Comparison of ENCODE assay signal across 8 mouse cellular contexts in genomic region chr3:121389860-121390530, GRCm38 (mm10). TPM values are rescaled to one million over a fixed set of nuclear protein-coding genes. Genes with fewer than 3 reads are reported as not detected.
DNase-seq lines count a peak whose midpoint lies in the region; ATAC-seq lines count a peak whose summit lies in the region.

No protein-coding gene starts in this region.

- intact Hi-C loops in left cerebral cortex, postnatal 25 days (cut with DNase I) = no loop called here

- WGBS in embryonic facial prominence, embryonic 10.5 days = 22% methylated on average over 17 of the region's 17 CpGs
- 10% methylated on average over 17 of the region's 17 CpGs for WGBS in limb, embryonic 12.5 days
- 8% methylated on average over 17 of the region's 17 CpGs for WGBS in neural tube, embryonic 14.5 days

- peak; percentile 4 to 26 for DNase-seq in left cerebral cortex, postnatal 25 days (ENCODE audit: low spot score in 2 of 2)
- DNase-seq in left cerebral cortex, adult 8-10 months (ENCODE audit: low spot score in 2 of 2) = no peak
- peak; percentile 46 for DNase-seq in embryonic facial prominence, embryonic 10.5 days (ENCODE audit: low spot score)
- peak; percentile 21 for DNase-seq in heart, postnatal 4 days
- no peak for DNase-seq in cerebellum, adult 18-20 months
- DNase-seq in B cell, adult 2 months = no peak

- H3K27ac ChIP-seq in embryonic facial prominence, embryonic 10.5 days (replicated peaks) = peak overlapping the region; percentile 76
- H3K27ac ChIP-seq in limb, embryonic 12.5 days = peak overlapping the region; percentile 85
- peak overlapping the region; percentile 75 for H3K27ac ChIP-seq in neural tube, embryonic 14.5 days (ENCODE audit: low read depth, low read length)

- no peaks in the 10 kb centered on the region for H3K9me3 ChIP-seq in embryonic facial prominence, embryonic 10.5 days
- no peaks in the 10 kb centered on the region for H3K9me3 ChIP-seq in limb, embryonic 12.5 days
- no peaks in the 10 kb centered on the region for H3K9me3 ChIP-seq in neural tube, embryonic 14.5 days (ENCODE audit: control insufficient read depth, low read length)

- peak overlapping the region; percentile 27; the same call in 1 of the 2 replicates for H3K9ac ChIP-seq in limb, embryonic 12.5 days (replicated peaks)
- H3K9ac ChIP-seq in neural tube, embryonic 14.5 days (replicated peaks; ENCODE audit: low read depth, low read length) = peak overlapping the region; percentile 28; the same call in 1 of the 2 replicates

- H3K4me2 ChIP-seq in limb, embryonic 12.5 days = peak overlapping the region; percentile 47
- peak overlapping the region; percentile 41 for H3K4me2 ChIP-seq in neural tube, embryonic 14.5 days (ENCODE audit: low read depth, low read length)

- no peaks in the 10 kb centered on the region for H3K36me3 ChIP-seq in embryonic facial prominence, embryonic 10.5 days (replicated peaks)
- no peaks in the 10 kb centered on the region for H3K36me3 ChIP-seq in limb, embryonic 12.5 days
- H3K36me3 ChIP-seq in neural tube, embryonic 14.5 days (ENCODE audit: control insufficient read depth, insufficient read depth, low read length) = no peaks in the 10 kb centered on the region

- peaks cover 32% of the 10 kb centered on the region for H3K4me1 ChIP-seq in embryonic facial prominence, embryonic 10.5 days
- peaks cover 33% of the 10 kb centered on the region for H3K4me1 ChIP-seq in limb, embryonic 12.5 days (replicated peaks)
- no peaks in the 10 kb centered on the region for H3K4me1 ChIP-seq in neural tube, embryonic 14.5 days (ENCODE audit: control insufficient read depth, insufficient read depth, low read length)

- peak overlapping the region; percentile 35; the same call in 1 of the 2 replicates for H3K4me3 ChIP-seq in embryonic facial prominence, embryonic 10.5 days
- peak overlapping the region; percentile 18; the same call in 1 of the 2 replicates for H3K4me3 ChIP-seq in limb, embryonic 12.5 days (replicated peaks)
- H3K4me3 ChIP-seq in neural tube, embryonic 14.5 days (ENCODE audit: low read depth, low read length) = peak overlapping the region; percentile 12; the same call in 1 of the 2 replicates

- H3K27me3 ChIP-seq in embryonic facial prominence, embryonic 10.5 days (replicated peaks; ENCODE audit: low read depth, poor library complexity, severe bottlenecking) = no peaks in the 10 kb centered on the region
- H3K27me3 ChIP-seq in limb, embryonic 12.5 days = no peaks in the 10 kb centered on the region
- no peaks in the 10 kb centered on the region for H3K27me3 ChIP-seq in neural tube, embryonic 14.5 days (ENCODE audit: control insufficient read depth, insufficient read depth, low read length)

- peak; percentile 56; the same call in 1 of the 2 replicates for ATAC-seq in limb, embryonic 12.5 days (ENCODE audit: insufficient number of reproducible peaks, insufficient read depth, low FRiP score, low TSS enrichment, low read depth)
- peak; percentile 83 for ATAC-seq in neural tube, embryonic 14.5 days (ENCODE audit: low read depth)

RNA-seq across cellular contexts. Expression of gene Cnn3, which starts 36.3 kb away (rescaled TPM):
- 10 to 100 TPM; 66.1 to 66.7 TPM for total RNA-seq in left cerebral cortex, postnatal 25 days (2021)
- total RNA-seq in left cerebral cortex, adult 8-10 months (2022) = 100 to 1,000 TPM in 1 of 4 experiments, 10 to 100 TPM in 3; 69.4 to 104 (median 78.6) TPM
- polyA plus RNA-seq in embryonic facial prominence, embryonic 10.5 days (2016; fragmentation: Nextera tagmentation; extraction: Ambion mirVana) = 864 and 874 TPM in 2 replicates
- total RNA-seq in heart, postnatal 4 days (2021) = 100 to 1,000 TPM; 162 to 167 TPM
- 852 and 858 TPM in 2 replicates for polyA plus RNA-seq in limb, embryonic 12.5 days (2016; fragmentation: Nextera tagmentation; extraction: Ambion mirVana)
- 409 and 500 TPM in 2 replicates for polyA plus RNA-seq in neural tube, embryonic 14.5 days (2014; fragmentation: Nextera tagmentation; extraction: Ambion mirVana)

Comparison
In these comparisons a context has a peak if more than half of its experiments do, and no peak if none do; other contexts are left out.
1. DNase-seq: peak in left cerebral cortex, postnatal 25 days (2 of 2), embryonic facial prominence, embryonic 10.5 days (single experiment) and heart, postnatal 4 days (single experiment); none in left cerebral cortex, adult 8-10 months (0 of 2), cerebellum, adult 18-20 months (0 of 2) and B cell, adult 2 months (0 of 2).
2. Peak in every context shown above with its lines, with median percentiles within 50 percentile points of each other: H3K27ac ChIP-seq and H3K4me3 ChIP-seq.